Mouse (Mus musculus) frontal cortex, adult (tissue): ENCODE measurements at regions not wholly inside any gene's neighbourhood (a gene's known extent, or its start where the extent isn't known, plus 50 kb on each side); places are given as distances from the start of the nearest gene placed in this dataset.

Source experiments
- ATAC-seq: cut with Nextera tagmentation; 2 replicates; pipeline ENCODE4 v1.9.2; 2017; ENCODE audit warnings: mild to moderate bottlenecking, moderate library complexity, mixed read lengths; ENCODE audit not compliant: low TSS enrichment

- ATAC-seq, result no peak
These were observed 378.1 kb upstream of the Cdh19 start for GRCm38 (mm10) chr1:111355435-111355834.

- no peak for ATAC-seq
These were observed 360.5 kb upstream of the Cdh19 start for GRCm38 (mm10) chr1:111337927-111338326.

- ATAC-seq, result no peak
These were observed 324.9 kb upstream of the Cdh19 start for GRCm38 (mm10) chr1:111302268-111302667.

- no peak for ATAC-seq
These were observed 309.0 kb upstream of the Cdh19 start for GRCm38 (mm10) chr1:111286385-111286784.

- no peak for ATAC-seq
These were observed 308.5 kb upstream of the Cdh19 start for GRCm38 (mm10) chr1:111285916-111286315.

- no peak for ATAC-seq
These were observed 265.4 kb upstream of the Cdh19 start for GRCm38 (mm10) chr1:111242814-111243213.

GRCm38 (mm10) chr1:111242344-111242743 is 265.0 kb upstream of the Cdh19 start:
- ATAC-seq, result peak; percentile 87
